Mouse (Mus musculus) activated CD4-positive, CD25-positive, alpha-beta regulatory T cell, adult 4 months (primary cell): ENCODE results near the gene S100pbp. TPM values are rescaled to one million over a fixed set of nuclear protein-coding genes. Genes with fewer than 3 reads are reported as not detected.

ENCODE experiments used
- ATAC-seq: one replicate; pipeline ENCODE4 v1.8.0; 2017
- polyA plus RNA-seq, 2 experiments: library from polyadenylated mRNA; unstranded; fragments of 100-300 nt; shearing (Covaris generic); gene quantifications; one replicate each; pipeline ENCODE4 v1.2.1; 2017

Gene S100pbp
- polyA plus RNA-seq, 2 experiments from 2014 or later, result 24.4 to 26.3 TPM

- ATAC-seq, result no peak
These were observed 41.9 kb downstream of the S100pbp start for GRCm38 (mm10) chr4:129147552-129148103.

DNA sequence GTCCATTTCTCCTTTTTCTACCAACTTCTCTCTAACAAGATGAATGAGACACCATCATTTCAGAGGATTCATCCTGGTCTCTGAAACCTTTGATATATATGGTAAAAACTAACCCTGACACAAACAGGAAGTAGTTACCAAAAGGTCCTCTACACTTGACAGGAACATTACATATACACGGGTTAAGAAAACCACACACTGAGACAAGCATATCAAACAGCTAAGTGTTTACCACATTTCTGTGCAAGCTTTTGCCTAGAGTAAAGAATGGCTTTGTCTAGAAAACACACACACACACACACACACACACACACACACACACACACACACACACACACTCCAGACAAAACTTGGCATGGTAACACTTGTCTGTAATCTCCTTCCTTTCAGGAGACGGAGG, 43.1 kb downstream of the S100pbp start:
- ATAC-seq, result peak; percentile 49

- ATAC-seq, result no peak
These were observed 43.6 kb downstream of the S100pbp start for GRCm38 (mm10) chr4:129145943-129146342.

DNA sequence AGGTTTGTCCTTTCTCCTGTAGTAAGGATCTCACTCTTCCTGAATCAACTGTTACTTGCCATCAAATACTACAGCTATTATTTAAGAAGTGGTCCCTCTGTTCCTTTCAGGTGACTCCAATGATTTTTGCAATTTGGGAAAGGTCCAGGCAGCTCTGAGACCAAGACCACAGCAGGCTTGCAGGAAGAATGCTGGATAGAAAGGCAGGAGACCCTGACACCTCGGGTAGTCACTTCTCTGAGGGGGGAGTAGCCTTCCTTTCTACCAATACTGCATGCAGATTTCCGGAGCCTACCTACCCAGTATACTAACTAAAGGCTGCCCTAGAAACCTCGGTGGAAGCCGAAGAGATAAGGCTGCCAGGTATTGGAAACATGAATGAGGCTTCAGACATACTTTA, 44.1 kb downstream of the S100pbp start:
- no peak for ATAC-seq

GRCm38 (mm10) chr4:129144401-129145367, 44.8 kb downstream of the S100pbp start:
- ATAC-seq, result no peak

DNA sequence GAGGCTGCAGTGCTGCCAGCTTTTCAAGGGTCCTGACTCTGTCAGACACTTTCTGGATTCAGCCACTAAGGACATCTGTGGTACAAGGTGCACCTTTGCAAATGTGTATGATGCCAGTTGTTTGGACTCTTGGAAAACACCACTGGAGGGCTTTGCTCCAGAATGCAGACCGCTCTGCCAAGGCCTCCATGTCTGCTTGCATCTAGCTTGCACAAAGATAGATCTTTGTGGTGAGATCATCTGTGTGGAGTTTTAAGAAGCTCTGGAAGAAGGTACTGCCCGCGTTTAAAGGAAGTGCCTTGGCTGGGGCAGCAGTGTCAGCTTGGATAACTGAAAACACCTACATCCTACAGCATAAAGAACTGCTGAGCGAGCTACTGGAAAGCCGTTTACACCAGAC, 46.0 kb downstream of the S100pbp start:
- no peak for ATAC-seq

DNA sequence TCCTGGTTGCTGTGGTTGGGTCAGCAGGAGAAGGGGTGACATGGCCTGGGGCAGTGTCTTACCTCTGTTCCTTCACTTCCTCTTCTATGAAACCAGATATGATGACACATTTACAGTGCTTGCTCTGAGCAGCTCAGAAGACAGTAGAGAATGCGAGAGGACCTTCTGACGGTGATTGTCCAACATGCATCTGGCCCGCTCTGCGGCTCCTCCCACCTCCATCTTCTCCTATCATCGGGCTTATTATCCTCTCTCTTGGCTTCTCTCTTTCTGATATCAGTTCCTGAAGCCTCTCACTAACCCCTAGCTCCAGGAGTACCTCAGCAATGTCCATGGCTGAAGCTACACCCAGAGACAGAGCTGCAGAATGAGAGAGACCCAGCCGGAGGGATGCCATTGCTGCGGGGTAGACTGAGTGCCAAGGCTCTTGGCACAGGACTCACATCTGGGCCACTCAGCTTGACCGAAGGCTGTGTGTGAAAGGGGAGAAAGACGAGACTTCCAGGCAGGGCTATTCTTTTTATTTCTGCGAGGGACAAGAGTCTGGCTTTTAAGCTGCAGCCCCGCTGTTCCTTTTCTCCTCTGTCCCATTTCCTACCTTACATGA, 47.0 kb downstream of the S100pbp start:
- no peak for ATAC-seq

GRCm38 (mm10) chr4:129141560-129142438, 47.7 kb downstream of the S100pbp start:
- no peak for ATAC-seq

- ATAC-seq, result no peak
These were observed 48.7 kb downstream of the S100pbp start for GRCm38 (mm10) chr4:129140808-129141207.

GRCm38 (mm10) chr4:129139642-129140041, 49.9 kb downstream of the S100pbp start:
- ATAC-seq, result no peak

DNA sequence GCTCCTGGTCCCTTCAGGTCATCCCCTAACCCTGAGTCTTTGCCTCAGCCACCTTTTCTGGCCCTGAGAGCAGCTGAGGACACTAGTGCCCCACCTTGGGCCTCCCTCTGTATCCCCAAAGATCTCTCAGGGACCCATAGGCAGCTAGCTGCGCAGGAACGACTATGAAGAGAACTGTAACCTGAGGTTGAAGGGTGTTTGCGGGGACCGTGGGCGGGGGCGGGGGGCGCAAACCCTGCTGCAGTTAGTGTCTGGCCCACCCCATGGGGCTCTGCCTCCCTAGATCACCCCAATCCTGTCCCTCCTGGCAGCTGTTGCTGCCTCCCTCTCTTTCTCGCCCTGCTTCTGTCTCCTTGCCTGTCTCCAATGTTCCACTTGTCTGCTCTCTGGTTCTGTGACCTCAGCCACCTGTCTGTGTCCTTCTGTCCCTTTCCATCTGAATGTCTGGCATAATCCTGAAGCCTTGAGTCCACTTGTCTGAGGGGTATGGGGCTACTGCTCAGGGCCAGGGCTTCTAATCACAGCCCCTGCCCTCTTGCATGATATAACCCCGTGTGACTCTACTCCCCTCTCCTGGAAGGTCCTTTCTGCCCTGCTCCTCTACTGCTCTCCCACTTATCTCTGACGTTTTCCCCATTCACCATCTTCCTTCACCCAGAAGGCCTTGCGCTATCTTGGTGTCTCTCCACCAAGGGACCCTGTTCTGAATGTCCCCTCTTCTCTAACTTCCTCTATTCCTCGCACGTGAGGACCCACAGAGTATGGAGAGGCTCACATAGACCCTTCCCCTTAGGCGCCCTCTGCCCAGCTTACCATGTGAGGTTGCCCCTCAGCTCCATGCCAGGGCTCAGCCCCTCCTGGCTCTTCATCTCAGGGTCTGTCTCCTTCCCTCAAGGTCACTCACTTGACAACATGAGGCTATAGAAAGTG, 51.9 kb downstream of the S100pbp start:
- no peak for ATAC-seq

DNA sequence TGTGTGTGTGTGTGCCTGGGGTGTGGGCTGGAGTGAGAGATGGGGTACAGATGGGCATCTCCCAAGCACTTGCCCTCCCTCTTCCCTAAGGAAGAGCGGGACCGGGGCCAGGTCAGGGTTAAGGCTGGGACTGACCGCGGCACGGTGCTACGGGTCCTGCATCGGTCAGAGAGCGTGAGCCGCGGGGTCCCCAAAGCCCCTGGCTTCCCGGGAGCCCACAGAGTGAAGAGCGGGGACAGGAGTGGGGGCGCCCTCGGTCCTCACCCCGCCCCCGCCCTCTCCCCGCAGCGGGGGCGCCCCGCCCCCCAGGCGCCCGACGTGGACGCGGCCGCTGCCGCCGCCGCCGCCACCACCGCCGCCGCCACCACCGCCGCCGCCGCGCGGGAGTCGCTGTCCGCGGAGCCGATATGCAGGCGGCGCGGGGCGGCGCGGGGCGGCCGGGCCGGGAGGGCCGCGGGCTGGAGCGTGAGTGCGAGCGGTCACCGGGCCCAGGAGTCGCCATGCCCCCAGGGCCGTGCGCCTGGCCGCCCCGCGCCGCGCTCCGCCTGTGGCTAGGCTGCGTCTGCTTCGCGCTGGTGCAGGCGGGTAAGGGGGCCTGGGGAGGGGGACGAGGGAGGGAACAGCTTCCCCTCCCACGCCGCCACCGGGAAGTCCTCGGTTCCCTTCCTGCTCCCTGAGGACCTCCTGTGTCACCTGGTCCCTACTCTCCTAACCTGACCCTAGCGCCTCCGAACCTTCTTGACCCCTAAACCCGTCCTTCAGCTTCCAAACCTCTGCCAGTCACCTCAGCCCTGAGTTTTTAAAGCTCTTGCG, 52.7 kb downstream of the S100pbp start, which contains the start of gene Fndc5:
Gene Fndc5, plus strand, starts transcription at position 421 of the 813 bp plus-strand sequence.
- ATAC-seq, result no peak

DNA sequence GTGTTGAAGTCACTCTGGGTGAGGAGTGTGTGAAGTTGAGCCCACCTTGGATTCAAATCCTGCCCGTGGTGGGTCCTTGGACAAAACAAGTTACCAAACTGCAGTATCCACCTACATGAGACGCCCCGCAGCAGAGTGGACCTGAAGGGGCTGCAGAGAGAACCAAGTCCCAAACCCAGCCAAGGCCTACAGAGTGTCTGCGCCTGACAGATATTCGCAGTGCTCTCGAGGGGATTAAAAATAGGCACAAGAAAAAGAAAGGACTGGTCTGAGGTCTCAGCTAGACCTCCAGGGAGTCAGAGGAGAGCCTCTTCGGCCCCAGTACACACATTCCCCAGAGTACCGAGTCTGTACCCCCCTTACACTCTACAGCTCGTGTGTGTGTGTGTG, 53.3 kb downstream of the S100pbp start:
- ATAC-seq, result no peak

DNA sequence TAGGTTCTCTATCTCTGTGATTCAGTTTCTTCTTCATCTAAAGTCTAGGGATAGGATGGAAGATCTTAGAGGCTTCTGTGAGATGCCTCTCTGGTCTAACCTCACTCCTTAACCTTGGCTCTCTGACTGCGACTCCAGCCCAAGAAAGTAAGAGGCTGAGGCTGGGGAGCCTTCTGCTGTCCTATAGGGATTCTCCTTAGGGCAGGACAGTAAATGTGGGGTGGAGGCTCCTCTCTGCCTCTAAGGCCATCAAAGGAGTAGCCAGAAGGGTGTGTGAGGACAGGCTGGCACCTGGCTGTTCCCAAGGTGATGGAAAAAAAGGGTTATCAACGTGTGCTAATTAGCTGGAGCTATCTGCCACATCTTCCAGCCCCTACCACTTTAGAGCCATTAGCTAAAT, 53.9 kb downstream of the S100pbp start:
- ATAC-seq, result no peak

DNA sequence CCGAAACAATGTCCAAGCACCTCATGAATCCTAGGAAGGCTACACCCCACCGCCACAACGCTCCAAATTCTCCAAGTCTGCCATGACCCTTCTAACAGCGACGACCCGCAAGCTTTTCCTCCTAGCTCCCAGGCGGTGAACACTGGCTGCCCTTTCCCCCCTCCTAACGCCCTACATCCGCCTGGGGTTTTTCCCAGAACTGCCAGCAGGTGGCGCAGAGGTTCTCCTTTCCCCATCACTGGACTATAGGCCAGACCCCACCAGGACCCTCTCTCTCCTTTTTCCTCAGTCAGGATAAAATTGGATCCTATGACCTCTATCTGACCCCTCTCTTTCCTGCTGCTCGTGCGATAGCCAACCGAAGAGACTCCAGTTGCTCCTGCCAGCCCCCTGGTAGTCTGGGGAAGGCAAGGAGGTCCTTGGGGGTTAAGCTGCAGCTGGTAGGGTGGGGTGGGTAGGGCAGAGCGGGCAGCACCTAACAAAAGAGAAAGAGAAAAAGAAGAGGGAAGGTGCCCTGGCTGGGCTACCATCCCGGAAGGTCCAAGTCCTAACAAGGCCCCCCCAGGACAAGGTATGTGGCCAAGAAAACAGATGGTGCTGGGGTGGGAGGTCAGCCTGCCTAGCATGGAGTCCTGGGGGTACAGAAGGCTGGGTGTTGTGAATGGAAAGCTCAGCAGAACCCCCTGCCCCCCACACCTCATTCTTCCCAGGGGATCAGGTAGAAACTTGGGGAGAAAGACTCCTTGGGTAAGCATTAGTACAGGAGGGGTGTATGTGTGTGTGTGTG, 54.5 kb downstream of the S100pbp start:
- ATAC-seq, result no peak

GRCm38 (mm10) chr4:129130755-129131303, 58.7 kb downstream of the S100pbp start:
- ATAC-seq, result peak; percentile 80

DNA sequence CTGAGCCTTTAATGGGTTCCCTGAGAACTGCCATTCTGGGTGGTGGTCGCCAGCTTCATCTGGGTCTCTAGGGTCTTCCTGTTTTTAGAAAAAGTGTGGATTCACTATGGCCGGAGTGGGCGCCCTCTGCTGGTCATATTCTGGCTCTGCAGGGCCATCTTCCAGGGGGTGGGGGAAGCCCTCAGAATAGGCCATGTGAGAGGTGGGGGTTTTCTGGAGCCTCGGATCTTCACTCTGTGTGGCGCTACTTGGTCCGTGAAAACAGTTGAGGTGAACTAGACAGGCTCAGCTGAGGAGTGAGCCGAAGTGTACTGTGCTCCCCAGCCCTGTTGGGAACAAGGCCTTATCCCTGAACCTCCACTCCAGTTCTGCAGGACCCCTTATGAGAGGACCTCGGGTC, 59.4 kb downstream of the S100pbp start:
- ATAC-seq, result peak; percentile 65

DNA sequence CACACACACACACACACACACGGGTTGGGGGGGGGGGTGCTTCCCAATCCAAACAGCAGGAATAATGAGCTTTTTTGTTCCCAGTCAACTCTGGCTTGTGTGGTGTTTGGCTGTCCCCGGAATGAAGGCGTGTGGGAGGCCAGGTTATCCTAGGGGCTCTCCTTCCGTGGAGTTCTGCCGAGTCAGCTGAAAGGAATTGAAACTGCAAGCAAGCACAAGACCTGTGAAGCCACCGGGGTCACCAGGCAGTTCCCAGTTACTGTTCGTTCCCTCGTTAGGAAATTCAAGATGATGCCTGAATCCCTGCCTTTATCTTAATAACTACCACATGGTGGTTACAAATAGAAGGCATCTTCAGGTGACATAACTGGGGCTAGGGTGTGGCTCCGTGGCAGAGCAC, 60.1 kb downstream of the S100pbp start:
- no peak for ATAC-seq
